Mouse (Mus musculus) heart, embryonic 15.5 days (tissue): ENCODE measurements around the gene Pfkfb3. TPM values are rescaled to one million over a fixed set of nuclear protein-coding genes. Genes with fewer than 3 reads are reported as not detected.

ENCODE experiments used
- ATAC-seq: fragments of 200-750 bp; cut with Nextera tagmentation; replicated peaks from 2 replicates; pipeline ENCODE4 v1.8.0; 2017; ENCODE audit warnings: low read depth, moderate TSS enrichment; ENCODE audit not compliant: insufficient number of reproducible peaks, insufficient read depth, low FRiP score
- H3K27ac ChIP-seq: fragments of 300-500 bp; sonication (generic); 2 replicates; pipeline ENCODE4 v1.5.1; 2015; ENCODE audit warnings: mild to moderate bottlenecking, inconsistent platforms
- H3K27me3 ChIP-seq: fragments of 300-500 bp; sonication (generic); 2 replicates; pipeline ENCODE4 v1.6.1; 2015; ENCODE audit warnings: inconsistent platforms
- H3K36me3 ChIP-seq: fragments of 300-500 bp; sonication (generic); 2 replicates; pipeline ENCODE4 v1.6.1; 2015; ENCODE audit warnings: mild to moderate bottlenecking, inconsistent platforms
- H3K4me1 ChIP-seq: fragments of 300-500 bp; sonication (generic); replicated peaks from 2 replicates; pipeline ENCODE4 v1.6.1; 2015; ENCODE audit warnings: inconsistent platforms
- H3K4me2 ChIP-seq: fragments of 300-500 bp; sonication (generic); 2 replicates; pipeline ENCODE4 v1.6.1; 2015; ENCODE audit warnings: inconsistent platforms, mild to moderate bottlenecking, moderate library complexity
- H3K4me3 ChIP-seq: fragments of 300-500 bp; sonication (generic); 2 replicates; pipeline ENCODE4 v1.5.1; 2015; ENCODE audit warnings: mild to moderate bottlenecking, inconsistent platforms
- H3K9ac ChIP-seq: fragments of 300-500 bp; sonication (generic); 2 replicates; pipeline ENCODE4 v1.6.1; 2015; ENCODE audit warnings: mild to moderate bottlenecking, inconsistent platforms
- H3K9me3 ChIP-seq: fragments of 300-500 bp; sonication (generic); replicated peaks from 2 replicates; pipeline ENCODE4 v1.6.1; 2016; ENCODE audit warnings: inconsistent platforms
- WGBS: fragments of 180-500 bp; shearing (Covaris S2); methylation state at CpG from one replicate; pipeline ENCODE4 v1.1.7; 2015; ENCODE audit warnings: mixed read lengths; 5-methylcytosine and 5-hydroxymethylcytosine counted together
- polyA plus RNA-seq: library from polyadenylated mRNA; unstranded; fragments of >200 nt; fragmentation: Nextera tagmentation; extraction: Ambion mirVana; gene quantifications from 2 replicates; pipeline ENCODE4 v1.2.1, GENCODE M21; 2015

Pfkfb3 gene
- polyA plus RNA-seq: 9.8 and 14.6 TPM in 2 replicates

DNA sequence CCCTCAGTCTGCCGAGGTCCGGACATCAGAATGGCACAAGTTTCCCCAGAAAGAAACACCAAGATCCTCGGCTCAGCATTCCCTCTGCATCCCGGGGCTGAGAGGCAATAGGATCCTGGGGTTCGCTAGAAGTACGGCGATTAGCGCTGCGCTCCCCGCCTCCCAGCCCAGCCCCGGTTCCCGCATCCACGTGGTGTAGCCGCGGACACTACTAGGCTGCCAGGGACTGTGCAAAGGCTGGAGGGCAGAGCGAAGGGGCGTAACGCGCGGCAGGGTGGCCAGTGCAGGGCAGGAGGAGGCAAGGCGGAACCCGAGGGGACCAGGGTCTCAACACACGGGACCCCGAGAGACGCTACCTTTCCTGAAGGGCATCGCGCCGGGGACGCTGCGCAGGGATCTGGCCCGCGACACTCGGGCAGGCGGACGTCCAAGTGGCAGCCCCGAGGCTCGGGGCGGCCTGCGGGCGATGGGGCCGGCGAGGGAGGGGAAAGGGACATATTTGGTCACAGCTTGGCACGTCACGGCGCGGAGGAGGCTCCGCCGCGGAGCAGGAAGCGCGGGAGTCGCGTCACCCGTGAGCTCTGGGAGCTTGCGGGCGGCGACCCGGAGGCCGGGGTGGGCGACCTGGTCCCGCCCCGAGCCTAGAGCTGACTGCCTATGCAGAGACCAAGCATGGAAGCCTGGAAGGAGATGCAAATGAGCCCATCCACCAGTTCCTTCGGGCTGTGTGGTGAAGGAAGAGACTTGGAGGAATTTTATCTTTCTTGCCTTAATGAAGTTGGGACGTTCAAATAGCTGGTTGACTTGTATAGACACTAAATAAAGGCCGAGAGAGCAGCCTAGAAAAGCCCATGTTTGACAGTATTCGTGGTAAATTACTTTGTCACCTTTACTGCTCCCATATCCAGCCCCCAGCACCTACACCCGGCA, at the start of gene Pfkfb3:
Gene Pfkfb3 (minus strand): TSS at position 607 of the 930 bp plus-strand sequence.
- ATAC-seq: peak; percentile 83
- WGBS: 2% methylated on average over 67 of the region's 67 CpGs

DNA sequence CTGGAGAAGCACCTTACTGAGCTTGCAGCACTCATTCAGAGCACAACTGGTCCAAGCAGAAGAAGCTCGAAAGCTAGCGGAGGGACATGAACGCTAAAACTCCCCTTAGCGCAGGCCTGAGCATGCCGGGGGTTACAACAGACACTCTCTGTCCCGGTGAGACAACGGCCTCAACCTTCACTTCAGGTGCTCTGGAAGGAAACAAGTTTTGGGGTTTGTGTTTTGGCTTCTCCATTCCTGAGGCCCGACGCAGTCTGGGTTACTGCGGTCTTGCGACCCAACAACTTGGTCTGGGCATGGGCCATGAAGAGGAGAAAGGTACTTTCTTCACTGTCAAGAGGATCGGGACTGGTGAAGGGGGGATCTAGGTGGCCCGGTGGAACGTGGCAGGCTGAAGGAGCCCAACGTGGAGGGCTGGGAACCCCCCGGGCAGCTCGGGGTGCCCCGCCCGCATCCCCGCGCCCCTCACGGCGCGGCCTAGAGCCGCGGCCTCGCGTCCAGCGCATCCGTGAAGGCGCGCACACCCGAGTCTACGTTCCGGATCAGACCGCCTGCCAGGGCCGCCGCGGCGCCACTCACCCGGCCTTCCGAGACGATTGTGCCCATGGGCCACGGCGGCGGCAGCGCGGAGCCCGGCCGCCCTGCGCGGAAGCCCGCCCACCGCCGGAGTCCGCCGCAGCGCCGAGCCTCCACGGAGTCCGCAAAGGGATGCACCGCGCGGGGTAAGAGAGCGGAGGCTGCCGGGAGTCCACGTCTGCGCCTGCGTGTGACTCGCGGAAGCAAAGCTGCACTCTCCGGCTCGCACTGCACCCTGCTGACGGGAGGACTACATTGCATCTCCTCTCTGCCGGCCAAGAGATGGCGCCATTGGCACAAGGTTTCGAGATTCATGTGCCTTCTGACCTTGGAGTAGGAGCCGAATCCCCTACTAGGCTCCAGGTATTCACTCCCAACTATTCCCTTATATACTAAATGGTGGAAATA, 48.9 kb upstream of the Pfkfb3 start:
- WGBS: under 1% methylated on average over 78 of the region's 78 CpGs
- Histone ChIP-seq H3K36me3 (peaks cover 28% of the 10 kb centered on the region), H3K9ac (peak overlapping the region; percentile 98), H3K4me2 (peak overlapping the region; percentile 79), H3K9me3 (no peaks in the 10 kb centered on the region), H3K4me3 (peak overlapping the region; percentile 83), H3K4me1 (peaks cover 15% of the 10 kb centered on the region), H3K27ac (peak overlapping the region; percentile 61), H3K27me3 (no peaks in the 10 kb centered on the region)
- ATAC-seq: peak; percentile 98

More for the DNA sequence above, at the start of gene Pfkfb3:
- no peaks in the 10 kb centered on the region for H3K36me3 ChIP-seq
- no peaks in the 10 kb centered on the region for H3K9me3 ChIP-seq
- no peaks in the 10 kb centered on the region for H3K27me3 ChIP-seq
- peak within 1 kb of the TSS; percentile 73 for H3K4me3 ChIP-seq
- peak within 1 kb of the TSS; percentile 62; the same call in 1 of the 2 replicates for H3K27ac ChIP-seq
- H3K9ac ChIP-seq: peak within 1 kb of the TSS; percentile 64
- peak within 1 kb of the TSS; percentile 100 for H3K4me2 ChIP-seq
- H3K4me1 ChIP-seq: peaks cover 20% of the 10 kb centered on the region

DNA sequence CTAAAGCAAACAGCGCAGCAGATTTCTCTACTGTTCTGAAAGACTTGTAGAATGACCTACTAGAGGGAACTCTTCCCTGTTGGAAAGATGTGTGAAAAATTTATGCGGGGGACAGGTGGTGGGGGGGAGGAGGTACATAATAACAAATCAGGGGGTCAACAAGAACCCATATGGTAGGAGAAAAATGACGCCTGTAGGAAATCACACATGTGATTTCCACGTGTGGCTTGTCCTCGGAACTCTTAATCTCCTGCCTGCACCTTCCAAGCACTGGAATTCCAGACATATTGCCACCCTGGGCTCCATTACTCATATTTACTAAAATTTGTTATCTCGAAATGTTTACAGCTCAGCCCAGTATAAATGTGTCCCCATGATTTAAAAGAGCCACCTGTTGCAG, 47.9 kb upstream of the Pfkfb3 start:
- Histone ChIP-seq H3K9me3 (no peaks in the 10 kb centered on the region), H3K9ac (peak overlapping the region; percentile 98), H3K4me1 (peaks cover 15% of the 10 kb centered on the region), H3K36me3 (peaks cover 38% of the 10 kb centered on the region), H3K27me3 (no peaks in the 10 kb centered on the region), H3K4me2 (peak overlapping the region; percentile 79), H3K4me3 (peak overlapping the region; percentile 83), H3K27ac (no peak overlapping the region)
- ATAC-seq: no peak
- WGBS: 69% methylated on average over 6 of the region's 6 CpGs

GRCm38 (mm10) chr2:11597906-11598305, 44.0 kb upstream of the Pfkfb3 start:
- 96% methylated on average over 7 of the region's 7 CpGs for WGBS
- Histone ChIP-seq H3K4me3 (no peak overlapping the region), H3K27me3 (no peaks in the 10 kb centered on the region), H3K9ac (no peak overlapping the region), H3K9me3 (no peaks in the 10 kb centered on the region), H3K36me3 (peaks cover 70% of the 10 kb centered on the region), H3K27ac (no peak overlapping the region), H3K4me1 (peaks cover 13% of the 10 kb centered on the region), H3K4me2 (no peak overlapping the region)
- ATAC-seq: no peak

- Histone ChIP-seq H3K9me3 (no peaks in the 10 kb centered on the region), H3K4me1 (peaks cover 6% of the 10 kb centered on the region), H3K4me2 (no peak overlapping the region), H3K27ac (no peak overlapping the region), H3K4me3 (no peak overlapping the region), H3K36me3 (peaks cover 83% of the 10 kb centered on the region), H3K9ac (no peak overlapping the region), H3K27me3 (no peaks in the 10 kb centered on the region)
- 79% methylated on average over 2 of the region's 2 CpGs for WGBS
- ATAC-seq: no peak
Measured at GRCm38 (mm10) chr2:11596690-11597089, 42.8 kb upstream of the Pfkfb3 start.

DNA sequence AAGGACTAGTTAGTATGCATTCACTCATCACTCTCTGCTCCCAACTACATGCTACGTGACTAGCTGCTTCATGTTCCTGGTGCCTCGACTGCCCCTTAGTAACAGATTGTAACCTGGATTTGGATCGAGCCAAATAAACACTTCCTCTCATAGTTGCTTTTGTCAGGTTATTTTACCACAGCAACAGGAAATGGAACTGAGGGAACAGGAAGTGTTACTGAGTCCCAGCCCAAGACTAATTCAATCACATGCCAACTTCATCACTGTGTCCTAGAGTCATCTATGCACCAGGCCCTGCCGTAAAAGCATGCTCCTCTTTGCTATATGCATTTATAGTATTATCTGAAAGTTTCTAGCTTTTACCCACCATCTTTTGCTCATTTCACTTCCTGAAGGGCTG, 34.1 kb upstream of the Pfkfb3 start:
- H3K27ac ChIP-seq: no peak overlapping the region
- H3K4me1 ChIP-seq: no peaks in the 10 kb centered on the region
- no peaks in the 10 kb centered on the region for H3K9me3 ChIP-seq
- ATAC-seq: no peak
- no peak overlapping the region for H3K4me3 ChIP-seq
- H3K9ac ChIP-seq: no peak overlapping the region
- H3K27me3 ChIP-seq: no peaks in the 10 kb centered on the region
- WGBS: 80% methylated on average over 4 of the region's 4 CpGs
- no peak overlapping the region for H3K4me2 ChIP-seq
- H3K36me3 ChIP-seq: peaks cover 93% of the 10 kb centered on the region

- H3K27ac ChIP-seq: no peak overlapping the region
- no peaks in the 10 kb centered on the region for H3K27me3 ChIP-seq
- no peaks in the 10 kb centered on the region for H3K4me1 ChIP-seq
- 90% methylated on average over 4 of the region's 4 CpGs for WGBS
- H3K9me3 ChIP-seq: no peaks in the 10 kb centered on the region
- H3K4me2 ChIP-seq: no peak overlapping the region
- H3K36me3 ChIP-seq: peaks cover 14% of the 10 kb centered on the region
- no peak overlapping the region for H3K4me3 ChIP-seq
- H3K9ac ChIP-seq: no peak overlapping the region
- ATAC-seq: no peak
Measured at GRCm38 (mm10) chr2:11579399-11579798, 25.5 kb upstream of the Pfkfb3 start.

DNA sequence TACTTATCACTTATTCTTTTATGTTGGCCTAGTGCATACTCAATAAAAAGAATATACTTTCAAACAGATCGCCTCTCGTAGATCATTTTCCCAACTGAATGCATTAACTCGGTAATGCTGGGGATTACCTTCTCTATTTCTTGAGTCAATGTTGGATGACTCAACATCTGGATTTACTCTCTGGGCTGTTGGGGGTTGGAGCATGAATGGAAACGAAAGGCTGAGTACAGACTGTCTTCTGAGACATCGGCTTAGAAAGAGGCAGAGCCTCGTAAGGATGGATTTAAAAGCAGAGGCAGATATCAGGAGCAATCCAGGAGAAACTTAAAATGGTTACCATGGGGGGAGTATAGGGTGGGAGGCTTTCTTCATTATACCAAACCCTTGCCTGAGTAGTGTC, 24.3 kb upstream of the Pfkfb3 start:
- WGBS: 82% methylated on average over 6 of the region's 6 CpGs
- peaks cover 5% of the 10 kb centered on the region; the same call in 1 of the 2 replicates for H3K36me3 ChIP-seq
- H3K27ac ChIP-seq: no peak overlapping the region
- H3K9ac ChIP-seq: no peak overlapping the region
- ATAC-seq: no peak
- H3K4me2 ChIP-seq: no peak overlapping the region
- H3K27me3 ChIP-seq: no peaks in the 10 kb centered on the region
- no peak overlapping the region for H3K4me3 ChIP-seq
- no peaks in the 10 kb centered on the region for H3K4me1 ChIP-seq
- H3K9me3 ChIP-seq: no peaks in the 10 kb centered on the region

DNA sequence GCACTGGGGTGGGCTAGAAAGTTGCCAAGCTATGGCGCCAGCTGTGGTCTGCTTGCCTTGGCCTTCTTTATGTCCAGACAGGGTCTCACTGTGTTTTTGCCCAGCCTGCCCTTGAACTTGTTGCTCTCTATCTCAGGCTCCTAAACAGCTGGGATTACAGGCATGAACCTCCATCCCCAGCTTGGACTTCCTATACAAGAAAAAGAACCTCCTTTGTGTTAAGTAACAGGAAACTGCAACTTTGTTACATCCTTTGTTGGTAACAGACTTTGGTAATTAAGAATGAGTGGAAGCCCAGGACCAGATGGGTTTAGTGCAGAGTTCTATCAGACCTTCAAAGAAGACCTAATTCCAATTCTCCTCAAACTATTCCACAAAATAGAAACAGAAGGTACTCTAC, 19.8 kb upstream of the Pfkfb3 start:
- no peak overlapping the region for H3K9ac ChIP-seq
- no peak for ATAC-seq
- H3K36me3 ChIP-seq: no peaks in the 10 kb centered on the region
- no peaks in the 10 kb centered on the region for H3K4me1 ChIP-seq
- H3K27me3 ChIP-seq: no peaks in the 10 kb centered on the region
- no peaks in the 10 kb centered on the region for H3K9me3 ChIP-seq
- H3K27ac ChIP-seq: no peak overlapping the region
- no peak overlapping the region for H3K4me2 ChIP-seq
- 96% methylated on average over 1 of the region's 1 CpGs for WGBS
- no peak overlapping the region for H3K4me3 ChIP-seq

DNA sequence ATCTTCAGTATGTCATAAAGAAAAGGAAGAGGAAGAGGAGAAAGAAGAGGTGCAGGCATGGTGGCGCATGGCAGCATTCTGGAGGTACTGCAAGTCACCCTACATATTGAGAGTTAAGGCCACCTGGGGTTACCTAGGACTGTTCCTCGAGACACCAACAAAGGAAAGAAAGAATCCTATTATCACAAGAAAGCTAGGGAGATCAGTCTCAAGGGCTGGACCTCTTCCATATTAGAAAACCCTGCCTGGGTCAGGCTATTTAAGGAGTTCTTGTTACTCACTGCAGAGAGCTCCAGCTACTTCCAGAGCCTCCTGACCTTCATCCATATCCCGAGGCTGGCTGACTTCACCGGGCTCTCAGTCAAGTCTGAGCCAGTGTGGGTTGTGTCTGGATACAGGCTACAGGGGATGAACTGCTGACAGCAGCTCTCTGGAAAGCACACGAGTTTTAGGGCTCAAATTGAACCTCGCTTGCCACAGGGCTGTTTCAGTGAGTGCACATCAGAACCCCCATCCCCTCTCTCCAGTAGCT, 17.2 kb upstream of the Pfkfb3 start:
- Histone ChIP-seq H3K27ac (no peak overlapping the region), H3K4me2 (no peak overlapping the region), H3K36me3 (no peaks in the 10 kb centered on the region), H3K4me1 (no peaks in the 10 kb centered on the region), H3K4me3 (no peak overlapping the region), H3K9ac (no peak overlapping the region), H3K27me3 (no peaks in the 10 kb centered on the region), H3K9me3 (no peaks in the 10 kb centered on the region)
- 0 out of 2 replicates have a peak, but pooled peaks have one; percentile 35 for ATAC-seq
- WGBS: 39% methylated on average over 6 of the region's 6 CpGs

DNA sequence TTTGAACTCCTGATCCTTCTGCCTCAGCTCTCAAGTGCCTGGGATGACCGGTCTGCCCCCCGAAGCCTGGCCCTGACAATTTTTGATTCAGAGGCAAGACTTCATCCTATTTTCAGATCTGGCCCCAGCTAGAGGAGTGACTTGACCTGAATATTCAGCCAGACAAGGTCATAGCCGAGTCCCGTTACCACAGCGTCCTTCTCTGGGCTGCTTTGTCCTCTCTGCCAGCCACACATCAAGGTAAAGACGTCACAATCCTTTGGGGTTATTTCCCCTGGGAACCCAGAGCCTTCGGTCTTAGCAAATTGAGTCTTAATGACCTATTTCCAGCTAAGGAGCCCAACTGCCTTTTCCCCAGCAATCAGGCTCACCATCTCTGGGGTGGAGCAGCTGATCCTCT, 14.6 kb upstream of the Pfkfb3 start:
- Histone ChIP-seq H3K27me3 (no peaks in the 10 kb centered on the region), H3K36me3 (no peaks in the 10 kb centered on the region), H3K9me3 (no peaks in the 10 kb centered on the region), H3K4me3 (no peak overlapping the region), H3K4me2 (no peak overlapping the region), H3K9ac (no peak overlapping the region), H3K27ac (no peak overlapping the region), H3K4me1 (no peaks in the 10 kb centered on the region)
- 70% methylated on average over 7 of the region's 7 CpGs for WGBS
- no peak for ATAC-seq
